In genomic region chr11:96034596-96035052, GRCm38 (mm10) we compare ENCODE assay signal across 8 mouse cellular contexts. TPM values are rescaled to one million over a fixed set of nuclear protein-coding genes. Genes with fewer than 3 reads are reported as not detected.
DNase-seq lines count a peak whose midpoint lies in the region; ATAC-seq and TF ChIP-seq lines count a peak whose summit lies in the region.

Snf8 (plus strand) TSS chr11:96034885.

- peak; percentile 96 for DNase-seq in gastrocnemius, postnatal 10 days
- peak; percentile 96 for DNase-seq in induced T-regulatory cell, adult 2 months (ENCODE audit: low read depth)
- DNase-seq in left cerebral cortex, adult 9 months (ENCODE audit: low spot score in 2 of 2): peak; percentile 77 to 95
- DNase-seq in right cerebral cortex, postnatal 14 days: peak; percentile 97
- peak; percentile 95 for DNase-seq in urinary bladder, postnatal 36 days (ENCODE audit: low spot score in 2 of 2)

- H3K4me1 ChIP-seq in cortical plate, adult 2 months (ENCODE audit: control insufficient read depth, insufficient read depth, low read length): peaks cover 2% of the 10 kb centered on the region; the same call in 1 of the 2 replicates

- H3K4me3 ChIP-seq in cortical plate, adult 2 months (ENCODE audit: insufficient read depth, low read length): peak within 1 kb of the TSS; percentile 72

- peak; percentile 46; the same call in 1 of the 2 replicates for TF ChIP-seq POLR2A in cortical plate, adult 2 months (IDR thresholded peaks at IDR 0.05; ENCODE audit: extremely low read depth, insufficient read depth, low read length)

- H3K27ac ChIP-seq in cortical plate, adult 2 months (ENCODE audit: insufficient read depth, low read length): no peak within 1 kb of the TSS

- peak; percentile 85 for ATAC-seq in activated CD4-positive, CD25-positive, alpha-beta regulatory T cell, adult 4 months
- peak; percentile 97 for ATAC-seq in megakaryocyte progenitor cell, adult 5-6 weeks (replicated peaks; ENCODE audit: poor library complexity)

- TF ChIP-seq CTCF in cortical plate, adult 2 months (IDR thresholded peaks at IDR 0.05; ENCODE audit: extremely low read depth, insufficient read depth, low read length): no peak

RNA-seq across cellular contexts. Expression of gene Snf8, which starts in this region (rescaled TPM):
- 10 to 100 TPM; 39.3 to 54.1 TPM for polyA plus RNA-seq in activated CD4-positive, CD25-positive, alpha-beta regulatory T cell, adult 4 months (2017; shearing (Covaris generic))
- polyA plus RNA-seq in cortical plate, adult 2 months (2012; rRNA removed): 94.2 and 96.9 TPM in 2 replicates
- 10 to 100 TPM; 31.6 to 34.5 TPM for total RNA-seq in gastrocnemius, postnatal 10 days (2021)
- 71.4 and 78.1 TPM in 2 replicates for total RNA-seq in megakaryocyte progenitor cell, adult 5-6 weeks (2015)
- total RNA-seq in megakaryocyte progenitor cell, adult 5-6 weeks (2017): 51.6 and 56.1 TPM in 2 replicates
